Mouse (Mus musculus) CH12.LX (cell line): ENCODE results near the gene Fgfr2. TPM values are rescaled to one million over a fixed set of nuclear protein-coding genes. Genes with fewer than 3 reads are reported as not detected.

Experiments used
- DNase-seq: peaks from one replicate; pipeline ENCODE4 v3.0.0-alpha.2; 2013; ENCODE audit errors: extremely low read depth
- H3K27ac ChIP-seq: 2 replicates; pipeline ENCODE4 v1.5.1; 2012; ENCODE audit warnings: low read depth, mild to moderate bottlenecking, control low read depth, moderate library complexity; ENCODE audit not compliant: insufficient read depth
- H3K27me3 ChIP-seq: replicated peaks from 2 replicates; pipeline ENCODE3; 2012; ENCODE audit warnings: inconsistent platforms
- H3K36me3 ChIP-seq, 2 experiments: replicated peaks in 1 of 2; 2 replicates each; pipeline versions ENCODE3 to v1.6.1; 2012; ENCODE audit warnings: inconsistent platforms in 1 of 2, low read length in 1 of 2, mild to moderate bottlenecking in 1 of 2, mixed read lengths in 1 of 2, moderate library complexity in 1 of 2; ENCODE audit not compliant: control insufficient read depth in 1 of 2, insufficient read depth in 1 of 2
- H3K4me1 ChIP-seq, 2 experiments: 2 replicates each; pipeline ENCODE4 v1.6.1; 2012; ENCODE audit warnings: inconsistent platforms in 1 of 2, moderate library complexity in 1 of 2; ENCODE audit not compliant: insufficient read depth in 2 of 2, control insufficient read depth in 1 of 2
- H3K4me2 ChIP-seq: 2 replicates; pipeline ENCODE4 v1.6.1; 2012; ENCODE audit warnings: low read depth, mild to moderate bottlenecking, control low read depth; ENCODE audit not compliant: poor library complexity, insufficient read depth, severe bottlenecking
- H3K4me3 ChIP-seq, 3 experiments: fragments of 150-350 bp in 1 of 3; sonication (generic) in 1 of 3; replicated peaks in 1 of 3; 2 replicates each; pipeline versions ENCODE3 to v1.5.1; 2011 to 2012; ENCODE audit warnings: low read depth in 2 of 3, low read length in 2 of 3, mild to moderate bottlenecking in 2 of 3, moderate library complexity in 2 of 3, control low read depth in 1 of 3, improper control_type of control experiment in 1 of 3, inconsistent platforms in 1 of 3, mixed read lengths in 1 of 3; ENCODE audit not compliant: poor library complexity in 1 of 3
- H3K79me2 ChIP-seq: replicated peaks from 2 replicates; pipeline ENCODE4 v1.6.1; 2012; ENCODE audit warnings: mild to moderate bottlenecking, moderate library complexity; ENCODE audit not compliant: control insufficient read depth, poor library complexity, insufficient read depth, severe bottlenecking; ENCODE audit errors: extremely low read depth
- H3K9ac ChIP-seq: 2 replicates; pipeline ENCODE4 v1.6.1; 2012; ENCODE audit warnings: low read depth, mild to moderate bottlenecking, control low read depth, moderate library complexity; ENCODE audit not compliant: insufficient read depth
- H3K9me3 ChIP-seq: replicated peaks from 2 replicates; pipeline ENCODE3; 2012; ENCODE audit warnings: low read length, inconsistent platforms, mixed read lengths
- CHD1 ChIP-seq: IDR thresholded peaks from 2 replicates; pipeline ENCODE4 v1.6.1; 2012; ENCODE audit warnings: low read depth, low read length, improper control_type of control experiment, inconsistent platforms
- CHD2 ChIP-seq: IDR thresholded peaks from 2 replicates; pipeline ENCODE4 v1.6.1; 2011; ENCODE audit warnings: low read length, improper control_type of control experiment
- ELF1 ChIP-seq: IDR thresholded peaks from 2 replicates; pipeline ENCODE4 v1.6.1; 2014; ENCODE audit warnings: low read depth, mild to moderate bottlenecking, inconsistent platforms, low read length, improper control_type of control experiment
- IRF4 ChIP-seq: IDR thresholded peaks from 2 replicates; pipeline ENCODE4 v1.6.1; 2014; ENCODE audit warnings: low read depth, mild to moderate bottlenecking, inconsistent platforms, low read length, improper control_type of control experiment
- MAFK ChIP-seq: IDR thresholded peaks from 2 replicates; pipeline ENCODE4 v1.6.1; 2011; ENCODE audit warnings: low read length, improper control_type of control experiment; ENCODE audit not compliant: insufficient replicate concordance
- MEF2A ChIP-seq: IDR thresholded peaks from 2 replicates; pipeline ENCODE4 v1.6.1; 2014; ENCODE audit warnings: low read depth, mild to moderate bottlenecking, inconsistent platforms, low read length, improper control_type of control experiment, borderline replicate concordance
- MXI1 ChIP-seq: IDR thresholded peaks from 2 replicates; pipeline ENCODE4 v1.6.1; 2011; ENCODE audit warnings: mild to moderate bottlenecking, low read depth, low read length, improper control_type of control experiment
- NELFE ChIP-seq: IDR thresholded peaks from 2 replicates; pipeline ENCODE4 v1.6.1; 2011; ENCODE audit warnings: low read depth, low read length, improper control_type of control experiment
- POLR2A ChIP-seq: IDR thresholded peaks from 2 replicates; pipeline ENCODE4 v1.6.1; 2011; ENCODE audit warnings: low read depth, mild to moderate bottlenecking, improper control_type of control experiment, low read length
- RAD21 ChIP-seq: IDR thresholded peaks from 2 replicates; pipeline ENCODE4 v1.6.1; 2011; ENCODE audit warnings: low read depth, mild to moderate bottlenecking, low read length, improper control_type of control experiment, moderate library complexity
- TBP ChIP-seq: conservative IDR thresholded peaks from 2 replicates; pipeline ENCODE4 v1.6.1; 2011; ENCODE audit warnings: low read depth, low read length, improper control_type of control experiment
- UBTF ChIP-seq: IDR thresholded peaks from 2 replicates; pipeline ENCODE4 v1.6.1; 2012; ENCODE audit warnings: low read depth, mild to moderate bottlenecking, inconsistent platforms, low read length, improper control_type of control experiment, moderate library complexity
- USF2 ChIP-seq: conservative IDR thresholded peaks from 2 replicates; pipeline ENCODE4 v1.6.1; 2011; ENCODE audit warnings: low read depth, low read length, improper control_type of control experiment
- ZC3H11A ChIP-seq: IDR thresholded peaks from 2 replicates; pipeline ENCODE4 v1.6.1; 2012; ENCODE audit warnings: low read depth, mild to moderate bottlenecking, inconsistent platforms, low read length, improper control_type of control experiment
- ZKSCAN1 ChIP-seq: IDR thresholded peaks from 2 replicates; pipeline ENCODE4 v1.6.1; 2012; ENCODE audit warnings: low read depth, inconsistent platforms, low read length, improper control_type of control experiment, borderline replicate concordance
- dilution Hi-C: fragments of 300-500 bp; cut with MboI; formaldehyde crosslinking; loops from 2 replicates; pipeline ENCODE4 v1.14.3; 2020; ENCODE audit warnings: low sequenced_read_pairs; ENCODE audit not compliant: extremely low pct_unique_long_range_greater_than_20kb, extremely low pct_ligation_motif_present
- in situ Hi-C: fragments of 300-500 bp; cut with MboI; formaldehyde crosslinking; loops from 3 replicates; pipeline ENCODE4 v1.14.3; 2019; ENCODE audit warnings: low sequenced_read_pairs, low pct_ligation_motif_present, low pct_unique_long_range_greater_than_20kb, mixed read lengths
- polyA plus RNA-seq: library from polyadenylated mRNA; unstranded; fragments of >175 nt; gene quantifications from 2 replicates; pipeline ENCODE4 v1.2.1, GENCODE M21; 2012; ENCODE audit warnings: low read depth; ENCODE audit not compliant: insufficient read length
- total RNA-seq, 2 experiments: library from RNA; depleted of rRNA; stranded (reverse); fragments of 300-350 nt in 1 of 2; fragments of >200 nt in 1 of 2; gene quantifications; 2 replicates each; pipeline ENCODE4 v1.2.3; 2012 to 2014

Fgfr2 gene
- total and polyA plus RNA-seq, 3 experiments = not detected

GRCm38 (mm10) chr7:132330179-132330578, 793.0 kb downstream of the Fgfr2 start:
- Histone ChIP-seq H3K4me1 (no peaks in the 10 kb centered on the region), H3K4me3 (no peak overlapping the region), H3K79me2 (no peaks in the 10 kb centered on the region), H3K27ac (no peak overlapping the region), H3K9me3 (no peaks in the 10 kb centered on the region), H3K27me3 (peaks cover 35% of the 10 kb centered on the region), H3K4me2 (no peak overlapping the region), H3K9ac (no peak overlapping the region), H3K36me3 (no peaks in the 10 kb centered on the region)
- dilution Hi-C loops = no loop called here
- DNase-seq = no peak
- in situ Hi-C loops = no loop called here
- TF ChIP-seq ZC3H11A = no peak
- TF ChIP-seq MAFK = no peak
- no peak for TF ChIP-seq RAD21
- TF ChIP-seq MXI1 = no peak
- TF ChIP-seq CHD1 = no peak
- TF ChIP-seq POLR2A = no peak
- TF ChIP-seq NELFE = no peak
- TF ChIP-seq USF2 = no peak
- TF ChIP-seq IRF4 = no peak
- no peak for TF ChIP-seq ELF1
- TF ChIP-seq TBP = no peak
- TF ChIP-seq MEF2A = no peak
- TF ChIP-seq CHD2 = no peak

- H3K4me3 ChIP-seq = no peak overlapping the region
- no peaks in the 10 kb centered on the region for H3K36me3 ChIP-seq
- DNase-seq = no peak
- peaks cover 28% of the 10 kb centered on the region for H3K27me3 ChIP-seq
- H3K27ac ChIP-seq = no peak overlapping the region
- TF ChIP-seq ZKSCAN1 (no peak), UBTF (no peak), RAD21 (no peak)
- peaks cover 2 to 9% of the 10 kb centered on the region in 2 experiments; a peak in 3 of 4 replicates for H3K4me1 ChIP-seq
- dilution Hi-C loops = no loop called here
- no peak overlapping the region for H3K9ac ChIP-seq
- in situ Hi-C loops = no loop called here
- H3K9me3 ChIP-seq = no peaks in the 10 kb centered on the region
- no peaks in the 10 kb centered on the region for H3K79me2 ChIP-seq
- no peak overlapping the region for H3K4me2 ChIP-seq
These were observed 794.5 kb downstream of the Fgfr2 start for GRCm38 (mm10) chr7:132328648-132329047.
